Mouse (Mus musculus) CH12.LX (cell line): Measurements from ENCODE around the gene Arhgap29. TPM values are rescaled to one million over a fixed set of nuclear protein-coding genes. Genes with fewer than 3 reads are reported as not detected.

ENCODE experiments used
- DNase-seq: peaks from one replicate; pipeline ENCODE4 v3.0.0-alpha.2; 2013; ENCODE audit errors: extremely low read depth
- H3K27ac ChIP-seq: 2 replicates; pipeline ENCODE4 v1.5.1; 2012; ENCODE audit warnings: low read depth, mild to moderate bottlenecking, control low read depth, moderate library complexity; ENCODE audit not compliant: insufficient read depth
- H3K27me3 ChIP-seq: replicated peaks from 2 replicates; pipeline ENCODE3; 2012; ENCODE audit warnings: inconsistent platforms
- H3K36me3 ChIP-seq, 2 experiments: replicated peaks in 1 of 2; 2 replicates each; pipeline versions ENCODE3 to v1.6.1; 2012; ENCODE audit warnings: inconsistent platforms in 1 of 2, low read length in 1 of 2, mild to moderate bottlenecking in 1 of 2, mixed read lengths in 1 of 2, moderate library complexity in 1 of 2; ENCODE audit not compliant: control insufficient read depth in 1 of 2, insufficient read depth in 1 of 2
- H3K4me1 ChIP-seq, 2 experiments: 2 replicates each; pipeline ENCODE4 v1.6.1; 2012; ENCODE audit warnings: inconsistent platforms in 1 of 2, moderate library complexity in 1 of 2; ENCODE audit not compliant: insufficient read depth in 2 of 2, control insufficient read depth in 1 of 2
- H3K4me2 ChIP-seq: 2 replicates; pipeline ENCODE4 v1.6.1; 2012; ENCODE audit warnings: low read depth, mild to moderate bottlenecking, control low read depth; ENCODE audit not compliant: poor library complexity, insufficient read depth, severe bottlenecking
- H3K4me3 ChIP-seq, 3 experiments: fragments of 150-350 bp in 1 of 3; sonication (generic) in 1 of 3; replicated peaks in 1 of 3; 2 replicates each; pipeline versions ENCODE3 to v1.5.1; 2011 to 2012; ENCODE audit warnings: low read depth in 2 of 3, low read length in 2 of 3, mild to moderate bottlenecking in 2 of 3, moderate library complexity in 2 of 3, control low read depth in 1 of 3, improper control_type of control experiment in 1 of 3, inconsistent platforms in 1 of 3, mixed read lengths in 1 of 3; ENCODE audit not compliant: poor library complexity in 1 of 3
- H3K79me2 ChIP-seq: replicated peaks from 2 replicates; pipeline ENCODE4 v1.6.1; 2012; ENCODE audit warnings: mild to moderate bottlenecking, moderate library complexity; ENCODE audit not compliant: control insufficient read depth, poor library complexity, insufficient read depth, severe bottlenecking; ENCODE audit errors: extremely low read depth
- H3K9ac ChIP-seq: 2 replicates; pipeline ENCODE4 v1.6.1; 2012; ENCODE audit warnings: low read depth, mild to moderate bottlenecking, control low read depth, moderate library complexity; ENCODE audit not compliant: insufficient read depth
- H3K9me3 ChIP-seq: replicated peaks from 2 replicates; pipeline ENCODE3; 2012; ENCODE audit warnings: low read length, inconsistent platforms, mixed read lengths
- BHLHE40 ChIP-seq: IDR thresholded peaks from 2 replicates; pipeline ENCODE4 v1.6.1; 2011; ENCODE audit warnings: mild to moderate bottlenecking, low read depth, low read length, improper control_type of control experiment
- CHD1 ChIP-seq: IDR thresholded peaks from 2 replicates; pipeline ENCODE4 v1.6.1; 2012; ENCODE audit warnings: low read depth, low read length, improper control_type of control experiment, inconsistent platforms
- CTCF ChIP-seq, 2 experiments: IDR thresholded peaks in 1 of 2; conservative IDR thresholded peaks in 1 of 2; 2 replicates each; pipeline ENCODE4 v1.5.1; 2011 to 2012; ENCODE audit warnings: low read depth in 2 of 2, low read length in 2 of 2, improper control_type of control experiment in 1 of 2, inconsistent platforms in 1 of 2, mild to moderate bottlenecking in 1 of 2, moderate library complexity in 1 of 2
- ELF1 ChIP-seq: IDR thresholded peaks from 2 replicates; pipeline ENCODE4 v1.6.1; 2014; ENCODE audit warnings: low read depth, mild to moderate bottlenecking, inconsistent platforms, low read length, improper control_type of control experiment
- ETS1 ChIP-seq: conservative IDR thresholded peaks from 2 replicates; pipeline ENCODE4 v1.6.1; 2012; ENCODE audit warnings: low read depth, mild to moderate bottlenecking, inconsistent platforms, low read length, improper control_type of control experiment, moderate library complexity
- GABPA ChIP-seq: IDR thresholded peaks from 2 replicates; pipeline ENCODE4 v1.6.1; 2012; ENCODE audit warnings: low read depth, low read length, improper control_type of control experiment, inconsistent platforms; ENCODE audit not compliant: insufficient replicate concordance
- IRF4 ChIP-seq: IDR thresholded peaks from 2 replicates; pipeline ENCODE4 v1.6.1; 2014; ENCODE audit warnings: low read depth, mild to moderate bottlenecking, inconsistent platforms, low read length, improper control_type of control experiment
- JUN ChIP-seq: IDR thresholded peaks from 2 replicates; pipeline ENCODE4 v1.6.1; 2011; ENCODE audit warnings: low read depth, mild to moderate bottlenecking, low read length, improper control_type of control experiment, moderate library complexity; ENCODE audit not compliant: insufficient read depth
- JUND ChIP-seq: conservative IDR thresholded peaks from 2 replicates; pipeline ENCODE4 v1.6.1; 2011; ENCODE audit warnings: low read depth, low read length, improper control_type of control experiment
- MXI1 ChIP-seq: IDR thresholded peaks from 2 replicates; pipeline ENCODE4 v1.6.1; 2011; ENCODE audit warnings: mild to moderate bottlenecking, low read depth, low read length, improper control_type of control experiment
- MYC ChIP-seq: IDR thresholded peaks from 2 replicates; pipeline ENCODE4 v1.6.1; 2011; ENCODE audit warnings: low read depth, mild to moderate bottlenecking, improper control_type of control experiment, low read length
- NRF1 ChIP-seq: IDR thresholded peaks from 2 replicates; pipeline ENCODE4 v1.6.1; 2014; ENCODE audit warnings: low read depth, mild to moderate bottlenecking, inconsistent platforms, low read length, improper control_type of control experiment, moderate library complexity
- PAX5 ChIP-seq: IDR thresholded peaks from 2 replicates; pipeline ENCODE4 v1.6.1; 2012; ENCODE audit warnings: low read length, inconsistent platforms, mixed read lengths
- POLR2A ChIP-seq: IDR thresholded peaks from 2 replicates; pipeline ENCODE4 v1.6.1; 2011; ENCODE audit warnings: low read depth, mild to moderate bottlenecking, improper control_type of control experiment, low read length
- SMC3 ChIP-seq: IDR thresholded peaks from 2 replicates; pipeline ENCODE4 v1.6.1; 2011; ENCODE audit warnings: low read depth, low read length, improper control_type of control experiment
- TBP ChIP-seq: conservative IDR thresholded peaks from 2 replicates; pipeline ENCODE4 v1.6.1; 2011; ENCODE audit warnings: low read depth, low read length, improper control_type of control experiment
- UBTF ChIP-seq: IDR thresholded peaks from 2 replicates; pipeline ENCODE4 v1.6.1; 2012; ENCODE audit warnings: low read depth, mild to moderate bottlenecking, inconsistent platforms, low read length, improper control_type of control experiment, moderate library complexity
- USF1 ChIP-seq: IDR thresholded peaks from 2 replicates; pipeline ENCODE4 v1.6.1; 2014; ENCODE audit warnings: low read depth, mild to moderate bottlenecking, inconsistent platforms, low read length, improper control_type of control experiment
- ZC3H11A ChIP-seq: IDR thresholded peaks from 2 replicates; pipeline ENCODE4 v1.6.1; 2012; ENCODE audit warnings: low read depth, mild to moderate bottlenecking, inconsistent platforms, low read length, improper control_type of control experiment
- ZKSCAN1 ChIP-seq: IDR thresholded peaks from 2 replicates; pipeline ENCODE4 v1.6.1; 2012; ENCODE audit warnings: low read depth, inconsistent platforms, low read length, improper control_type of control experiment, borderline replicate concordance
- ZMIZ1 ChIP-seq: IDR thresholded peaks from 2 replicates; pipeline ENCODE4 v1.6.1; 2012; ENCODE audit warnings: low read depth, mild to moderate bottlenecking, inconsistent platforms, low read length, improper control_type of control experiment
- dilution Hi-C: fragments of 300-500 bp; cut with MboI; formaldehyde crosslinking; loops from 2 replicates; pipeline ENCODE4 v1.14.3; 2020; ENCODE audit warnings: low sequenced_read_pairs; ENCODE audit not compliant: extremely low pct_unique_long_range_greater_than_20kb, extremely low pct_ligation_motif_present
- in situ Hi-C: fragments of 300-500 bp; cut with MboI; formaldehyde crosslinking; loops from 3 replicates; pipeline ENCODE4 v1.14.3; 2019; ENCODE audit warnings: low sequenced_read_pairs, low pct_ligation_motif_present, low pct_unique_long_range_greater_than_20kb, mixed read lengths
- polyA plus RNA-seq: library from polyadenylated mRNA; unstranded; fragments of >175 nt; gene quantifications from 2 replicates; pipeline ENCODE4 v1.2.1, GENCODE M21; 2012; ENCODE audit warnings: low read depth; ENCODE audit not compliant: insufficient read length
- total RNA-seq, 2 experiments: library from RNA; depleted of rRNA; stranded (reverse); fragments of 300-350 nt in 1 of 2; fragments of >200 nt in 1 of 2; gene quantifications; 2 replicates each; pipeline ENCODE4 v1.2.3; 2012 to 2014

The Arhgap29 gene
- total and polyA plus RNA-seq, 3 experiments = 19.7 to 53.7 (median 37.0) TPM

DNA sequence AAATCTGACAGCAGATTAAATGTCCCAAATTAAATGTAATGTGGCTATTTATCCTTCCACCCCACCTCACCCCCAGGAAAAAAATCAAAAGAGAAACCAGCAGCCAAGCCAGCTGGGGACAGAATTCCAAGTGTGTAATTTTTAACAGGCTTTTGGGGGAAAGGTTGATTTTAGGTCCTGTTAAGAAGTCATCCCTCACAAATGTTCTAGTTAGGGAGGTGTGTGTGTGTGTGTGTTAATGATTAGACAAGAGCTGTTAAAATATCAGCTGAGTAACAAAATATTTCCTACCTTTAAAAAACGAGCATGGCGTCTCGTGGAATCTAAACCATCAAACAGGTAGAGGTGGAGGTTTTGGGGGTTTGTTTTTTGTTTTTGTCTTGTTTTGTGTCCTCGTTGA lies 49.1 kb upstream of the Arhgap29 start:
- H3K27me3 ChIP-seq = no peaks in the 10 kb centered on the region
- no peak for DNase-seq
- H3K4me2 ChIP-seq = no peak overlapping the region
- H3K27ac ChIP-seq = no peak overlapping the region
- H3K9me3 ChIP-seq = no peaks in the 10 kb centered on the region
- no peaks in the 10 kb centered on the region for H3K4me1 ChIP-seq
- H3K4me3 ChIP-seq = no peak overlapping the region
- dilution Hi-C loops = no loop called here
- H3K9ac ChIP-seq = no peak overlapping the region
- TF ChIP-seq ELF1 (no peak), CTCF (conservative IDR thresholded peaks at IDR 0.05 in 1 of 2, IDR thresholded peaks at IDR 0.05 in 1 of 2; ENCODE audit: low read depth in 2 of 2, low read length in 2 of 2) (no peak), JUND (no peak), JUN (no peak), BHLHE40 (no peak), USF1 (no peak), UBTF (no peak), MXI1 (no peak), TBP (no peak), GABPA (no peak), ETS1 (no peak), ZKSCAN1 (no peak), ZC3H11A (no peak), NRF1 (no peak)
- in situ Hi-C loops = no loop called here
- H3K36me3 ChIP-seq = no peaks in the 10 kb centered on the region
- H3K79me2 ChIP-seq = no peaks in the 10 kb centered on the region

GRCm38 (mm10) chr3:121903695-121904094 lies 48.6 kb upstream of the Arhgap29 start:
- in situ Hi-C loops = no loop called here
- TF ChIP-seq CHD1 = no peak
- TF ChIP-seq ELF1 = no peak
- TF ChIP-seq PAX5 = no peak
- no peak for TF ChIP-seq ZMIZ1
- no peak for TF ChIP-seq SMC3
- TF ChIP-seq IRF4 = no peak
- TF ChIP-seq MYC = no peak
- TF ChIP-seq POLR2A = no peak
- TF ChIP-seq JUN = no peak
- TF ChIP-seq, all 38 proteins: peak for 0
- DNase-seq = no peak
- Histone ChIP-seq H3K27me3 (no peaks in the 10 kb centered on the region), H3K9ac (no peak overlapping the region), H3K4me1 (no peaks in the 10 kb centered on the region), H3K9me3 (no peaks in the 10 kb centered on the region), H3K27ac (no peak overlapping the region), H3K4me2 (no peak overlapping the region), H3K79me2 (no peaks in the 10 kb centered on the region), H3K36me3 (no peaks in the 10 kb centered on the region), H3K4me3 (no peak overlapping the region)
- dilution Hi-C loops = no loop called here
